Mouse (Mus musculus) cerebellum, adult 18-20 months (tissue): ENCODE measurements around the gene Sult3a1.
"Not testable (repeated sequence)": the region's sequence is repeated elsewhere in the genome, so short reads cannot be mapped to it uniquely, and the experiment has no call there.

ENCODE experiments used
- DNase-seq, 2 experiments: peaks; one replicate each; pipeline ENCODE4 v3.0.0; 2021

Sult3a1 gene

GRCm38 (mm10) chr10:33857421-33857820 is at the start of gene Sult3a1:
TSS of gene Sult3a1 (plus strand) at chr10:33857721.
- no peak for DNase-seq

- DNase-seq: no peak
Observed at GRCm38 (mm10) chr10:33811807-33812206, 45.7 kb upstream of the Sult3a1 start.

DNA sequence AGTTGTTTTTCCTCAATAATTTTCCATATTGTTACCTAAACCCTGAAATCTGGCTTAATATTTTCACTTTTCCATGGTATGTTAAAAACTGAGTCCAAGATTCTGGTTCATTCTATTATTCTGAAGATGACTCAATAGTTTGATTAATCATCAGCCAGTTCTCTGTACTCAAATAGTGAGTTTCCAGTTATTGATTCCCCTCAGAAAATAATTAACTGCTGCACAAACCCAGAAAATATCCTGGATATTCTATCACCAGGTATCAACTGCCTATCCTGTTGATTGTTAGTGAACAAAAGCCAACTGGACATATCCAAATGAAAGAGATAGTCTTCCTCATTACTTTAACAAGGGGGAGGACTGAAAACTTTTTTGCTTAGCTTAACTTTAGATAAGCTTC is 43.3 kb upstream of the Sult3a1 start:
- DNase-seq: no peak

DNA sequence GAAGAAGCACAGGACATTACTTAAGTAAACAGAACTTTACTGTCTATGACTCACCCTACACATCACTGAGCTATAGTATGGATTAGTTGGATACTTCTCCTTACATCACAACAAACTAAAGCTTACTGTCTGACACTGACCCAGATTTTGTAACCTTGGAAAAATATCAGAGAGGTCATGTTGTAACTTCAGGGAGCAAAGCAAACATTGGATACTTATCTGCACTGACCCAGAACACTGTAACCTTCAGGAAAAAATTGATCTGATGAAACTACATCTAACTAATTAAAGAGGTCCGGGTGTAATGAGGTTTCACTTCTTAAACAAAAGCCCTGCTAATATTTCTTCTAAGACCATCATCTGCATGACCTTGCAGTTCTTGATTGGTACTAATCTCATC is 40.6 kb upstream of the Sult3a1 start:
- DNase-seq: no peak

DNA sequence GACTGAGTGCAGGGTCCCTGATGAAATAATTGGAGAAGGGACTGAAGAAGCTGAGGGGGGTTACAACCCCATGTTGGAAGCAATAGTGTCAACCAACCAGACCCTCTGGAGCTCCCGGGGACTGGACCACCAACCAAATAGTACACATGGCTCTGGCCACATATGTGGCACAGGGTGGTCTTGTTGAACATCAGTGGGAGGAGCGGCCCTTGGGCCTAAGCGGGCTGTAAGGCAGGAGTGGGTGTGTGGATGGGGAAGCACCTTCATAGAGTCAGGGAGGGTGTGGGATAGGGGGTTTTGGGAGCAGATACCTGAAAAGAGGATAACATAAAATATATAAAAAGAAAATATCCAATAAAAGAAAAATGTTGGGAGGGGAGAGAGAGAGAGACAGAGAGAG is 36.6 kb upstream of the Sult3a1 start:
- DNase-seq: no peak

DNA sequence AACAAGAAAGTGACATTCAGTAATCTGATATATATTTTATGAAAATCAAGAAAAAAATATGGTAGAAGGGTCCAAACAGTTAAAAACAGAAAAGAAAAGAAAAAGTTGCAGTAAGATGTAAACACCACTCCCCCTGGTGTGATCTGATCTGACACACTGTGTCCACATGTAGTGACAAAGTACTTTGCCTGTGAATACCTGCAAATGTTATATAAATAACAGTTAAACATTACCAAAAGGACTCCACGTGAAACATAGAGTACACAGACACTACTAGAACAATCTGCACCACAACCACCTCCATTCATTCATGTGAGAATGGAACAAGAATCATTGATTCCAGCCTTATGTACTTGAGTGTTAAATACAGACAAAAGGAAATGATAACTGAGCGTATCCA is 8.5 kb downstream of the Sult3a1 start:
- DNase-seq: no peak

DNA sequence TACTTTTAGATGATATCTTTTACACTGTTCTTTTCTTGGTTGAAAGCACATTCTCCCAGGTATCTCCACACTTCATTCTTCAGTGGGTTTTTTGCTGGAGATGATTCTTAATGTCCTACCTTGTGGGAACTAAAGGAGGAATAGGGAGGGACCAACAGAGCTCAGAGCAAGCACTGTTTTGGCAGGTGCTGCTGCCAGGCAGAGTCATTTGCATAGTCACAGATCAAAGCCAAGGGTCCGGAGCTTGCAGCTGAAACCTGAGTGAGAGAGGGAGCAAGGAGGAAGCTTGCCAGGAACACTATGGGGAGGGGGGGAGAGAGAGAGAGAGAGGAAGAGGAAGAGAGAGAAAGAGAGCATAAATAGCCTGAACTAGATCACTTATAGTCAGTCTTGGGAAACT is 12.9 kb downstream of the Sult3a1 start:
- no peak for DNase-seq

- DNase-seq: no peak
Observed at GRCm38 (mm10) chr10:33872672-33873398, 15.3 kb downstream of the Sult3a1 start.

DNA sequence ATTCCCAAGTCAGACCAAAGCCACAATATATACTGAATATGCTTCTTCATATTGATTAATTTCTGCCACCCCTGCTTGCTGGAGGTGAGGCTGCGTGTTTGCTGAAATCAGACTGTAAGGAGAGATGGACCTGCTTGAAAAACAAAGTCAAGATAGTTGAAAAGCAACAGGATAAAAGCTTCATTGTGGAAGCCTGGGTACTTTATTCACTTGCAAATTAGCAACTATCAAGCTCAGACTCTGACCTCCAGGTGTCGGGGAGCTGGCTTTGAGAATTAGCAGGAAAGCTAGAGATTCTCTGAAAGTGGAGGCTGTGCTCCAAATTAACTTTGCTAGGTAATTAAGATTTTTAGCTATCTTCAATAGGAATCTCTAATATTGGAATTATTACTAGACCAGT is 24.9 kb downstream of the Sult3a1 start:
- DNase-seq: not testable (repeated sequence)

DNA sequence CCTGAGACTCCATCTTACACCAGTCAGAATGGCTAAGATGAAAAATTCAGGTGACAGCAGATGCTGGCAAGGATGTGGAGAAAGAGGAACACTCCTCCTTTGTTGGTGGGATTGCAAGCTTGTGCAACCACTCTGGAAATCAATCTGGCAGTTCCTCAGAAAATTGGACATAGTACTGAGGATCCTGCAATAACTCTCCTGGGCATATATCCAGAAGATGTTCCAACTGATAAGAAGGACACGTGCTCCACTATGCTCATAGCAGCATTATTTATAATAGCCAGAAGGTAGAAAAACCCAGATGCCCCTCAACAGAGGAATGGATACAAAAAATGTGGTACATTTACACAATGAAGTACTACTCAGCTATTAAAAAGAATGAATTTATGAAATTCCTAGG is 44.0 kb downstream of the Sult3a1 start:
- not testable (repeated sequence) for DNase-seq

DNA sequence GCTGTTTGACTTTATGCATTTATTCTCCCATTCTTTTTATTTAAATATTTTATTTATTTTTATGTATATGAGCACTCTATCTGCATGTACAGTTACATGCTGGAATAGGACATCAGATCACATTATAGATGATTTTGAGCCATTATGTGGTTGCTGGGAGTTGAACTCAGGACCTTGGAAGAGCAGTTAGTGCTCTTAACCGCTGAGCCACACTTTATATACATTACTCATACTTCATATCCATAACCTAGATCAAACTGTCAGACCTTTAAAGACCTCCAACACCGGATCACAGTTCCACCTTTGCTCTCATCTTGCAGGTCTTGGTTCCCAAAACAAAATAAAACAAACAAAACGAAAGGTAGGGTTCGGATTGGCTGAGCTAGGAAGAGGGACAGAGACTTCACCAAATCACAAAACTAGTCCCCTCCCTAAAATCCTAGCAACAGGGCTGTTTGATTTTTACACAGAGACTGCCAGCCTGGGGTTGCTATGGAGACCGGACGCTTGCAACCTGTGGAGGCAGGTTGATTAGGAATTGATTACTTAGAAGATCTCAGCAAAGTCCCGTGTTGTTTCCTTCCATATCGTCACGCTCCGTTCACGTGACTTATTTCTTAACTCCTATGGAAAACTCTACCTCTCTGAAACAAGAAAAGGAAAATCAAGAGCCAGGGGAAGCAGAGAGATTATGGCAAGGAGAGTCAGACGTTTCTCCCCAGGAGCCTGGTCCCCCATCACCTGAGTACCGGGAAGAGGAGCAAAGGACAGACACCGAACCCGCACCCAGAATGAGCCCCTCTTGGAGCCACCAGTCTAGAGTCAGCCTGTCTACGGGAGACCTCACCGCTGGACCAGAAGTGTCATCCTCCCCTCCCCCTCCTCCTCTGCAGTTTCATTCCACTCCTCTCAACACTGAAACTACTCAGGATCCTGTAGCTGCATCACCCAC is 47.3 kb downstream of the Sult3a1 start, which contains the start of gene Rsph4a:
Gene Rsph4a (plus strand): TSS at position 582 of the 952 bp plus-strand sequence.
- no peak for DNase-seq

DNA sequence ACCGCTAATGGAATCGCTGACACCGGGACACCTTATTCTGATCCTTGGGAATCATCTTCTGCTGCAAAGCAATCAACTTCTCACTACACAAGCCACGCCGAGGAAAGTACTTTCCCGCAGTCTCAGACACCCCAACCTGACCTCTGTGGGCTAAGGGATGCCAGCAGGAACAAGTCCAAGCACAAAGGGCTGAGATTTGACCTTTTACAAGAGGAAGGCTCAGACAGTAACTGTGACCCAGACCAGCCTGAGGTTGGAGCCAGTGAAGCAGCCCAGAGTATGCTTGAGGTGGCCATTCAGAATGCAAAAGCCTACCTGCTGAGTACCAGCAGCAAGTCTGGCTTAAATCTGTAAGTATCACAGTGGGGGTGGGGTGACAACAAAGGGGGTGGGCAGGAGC is 48.0 kb downstream of the Sult3a1 start:
- DNase-seq: no peak
